8 mouse cellular contexts compared by ENCODE assay signal in the genomic region with DNA sequence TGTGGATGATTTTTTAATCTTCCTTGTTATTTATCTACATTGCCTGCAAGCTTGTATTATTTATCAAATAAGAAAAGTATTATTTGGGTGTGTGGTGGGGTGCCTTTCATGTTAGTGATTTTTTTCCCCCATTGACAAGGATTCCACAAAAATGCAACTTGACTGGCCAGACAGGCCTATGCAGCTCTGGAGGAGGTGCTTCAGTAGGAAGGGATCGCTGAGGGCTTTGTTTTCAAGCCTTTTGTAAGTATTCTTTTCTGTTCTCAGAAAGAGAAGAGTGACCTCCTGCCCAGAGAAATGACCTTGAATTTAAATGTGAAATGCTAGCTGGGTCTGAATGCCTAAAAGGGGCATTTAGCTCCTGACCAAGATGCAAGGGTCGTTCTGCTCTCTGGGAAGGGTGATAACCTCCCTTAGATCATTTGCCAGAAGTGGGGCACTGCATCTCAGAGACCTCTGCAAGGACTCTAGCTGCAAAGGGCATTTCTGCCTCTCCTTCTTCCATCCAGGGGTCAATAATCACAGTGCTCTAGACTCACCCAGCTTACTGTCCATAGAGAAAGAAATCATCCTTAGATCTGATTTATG. TPM values are rescaled to one million over a fixed set of nuclear protein-coding genes. Genes with fewer than 3 reads are reported as not detected.
DNase-seq lines count a peak whose midpoint lies in the region; ATAC-seq lines count a peak whose summit lies in the region.
"Not testable (repeated sequence)": the region's sequence is repeated elsewhere in the genome, so short reads cannot be mapped to it uniquely, and the experiment has no call there.
"Had no signal": no experiment of that assay in that cellular context is flagged by ENCODE, and none has a peak within 500 bp of the region (broad histone marks: within the 10 kb centered on the region; RNA-seq: fewer than 3 reads in every experiment).

No protein-coding gene starts in this region.

- not testable (repeated sequence) for H3K27ac ChIP-seq in forebrain, embryonic 11.5 days (ENCODE audit: low read depth, low read length); forebrain, embryonic 12.5 days; hindbrain, embryonic 11.5 days (ENCODE audit: low read depth, low read length); hindbrain, embryonic 12.5 days; midbrain, embryonic 11.5 days (ENCODE audit: low read depth, low read length); midbrain, embryonic 12.5 days (replicated peaks); neural tube, embryonic 13.5 days (replicated peaks)

- WGBS in forebrain, embryonic 11.5 days, result no CpG with 5 or more reads among the region's 2 CpGs
- no CpG with 5 or more reads among the region's 2 CpGs for WGBS in forebrain, embryonic 12.5 days
- WGBS in hindbrain, embryonic 11.5 days, result no CpG with 5 or more reads among the region's 2 CpGs
- WGBS in hindbrain, embryonic 12.5 days, result no CpG with 5 or more reads among the region's 2 CpGs
- no CpG with 5 or more reads among the region's 2 CpGs for WGBS in midbrain, embryonic 11.5 days
- WGBS in midbrain, embryonic 12.5 days, result no CpG with 5 or more reads among the region's 2 CpGs
- WGBS in neural tube, embryonic 13.5 days, result no CpG with 5 or more reads among the region's 2 CpGs

- H3K36me3 ChIP-seq in forebrain, embryonic 11.5 days (ENCODE audit: control insufficient read depth, insufficient read depth, low read length); forebrain, embryonic 12.5 days (replicated peaks); hindbrain, embryonic 11.5 days (ENCODE audit: control insufficient read depth, insufficient read depth, low read length); hindbrain, embryonic 12.5 days; midbrain, embryonic 11.5 days (ENCODE audit: control insufficient read depth, insufficient read depth, low read length); midbrain, embryonic 12.5 days; neural tube, embryonic 13.5 days: not testable (repeated sequence)

- ATAC-seq in forebrain, embryonic 11.5 days (replicated peaks; ENCODE audit: low FRiP score), result peak; percentile 50
- 0 out of 2 replicates have a peak, but pooled peaks have one; percentile 14 for ATAC-seq in forebrain, embryonic 12.5 days (ENCODE audit: low FRiP score)
- peak; percentile 55; the same call in 1 of the 2 replicates for ATAC-seq in hindbrain, embryonic 11.5 days (ENCODE audit: low FRiP score)
- peak; percentile 29; the same call in 1 of the 2 replicates for ATAC-seq in hindbrain, embryonic 12.5 days (ENCODE audit: low FRiP score)
- ATAC-seq in midbrain, embryonic 11.5 days (ENCODE audit: low FRiP score), result peak; percentile 81
- peak; percentile 47; the same call in 1 of the 2 replicates for ATAC-seq in midbrain, embryonic 12.5 days (ENCODE audit: low FRiP score, low read depth)
- ATAC-seq in neural tube, embryonic 13.5 days (ENCODE audit: low read depth), result 0 out of 2 replicates have a peak, but pooled peaks have one; percentile 5

- H3K27me3 ChIP-seq in forebrain, embryonic 11.5 days (ENCODE audit: control insufficient read depth, insufficient read depth, low read length); forebrain, embryonic 12.5 days; hindbrain, embryonic 11.5 days (ENCODE audit: control insufficient read depth, insufficient read depth, low read length); hindbrain, embryonic 12.5 days; midbrain, embryonic 11.5 days (ENCODE audit: control insufficient read depth, insufficient read depth, low read length); midbrain, embryonic 12.5 days; neural tube, embryonic 13.5 days: not testable (repeated sequence)

- not testable (repeated sequence) for H3K9me3 ChIP-seq in forebrain, embryonic 11.5 days (ENCODE audit: control insufficient read depth, low read length); forebrain, embryonic 12.5 days; hindbrain, embryonic 11.5 days (ENCODE audit: control insufficient read depth, low read length); hindbrain, embryonic 12.5 days (replicated peaks); midbrain, embryonic 11.5 days (ENCODE audit: control insufficient read depth, low read length); midbrain, embryonic 12.5 days; neural tube, embryonic 13.5 days

- not testable (repeated sequence) for H3K4me2 ChIP-seq in forebrain, embryonic 11.5 days (ENCODE audit: low read depth, low read length, severe bottlenecking); forebrain, embryonic 12.5 days; hindbrain, embryonic 11.5 days (replicated peaks; ENCODE audit: low read depth, low read length); hindbrain, embryonic 12.5 days (replicated peaks); midbrain, embryonic 11.5 days; midbrain, embryonic 12.5 days (replicated peaks); neural tube, embryonic 13.5 days

- not testable (repeated sequence) for DNase-seq in forebrain, embryonic 11.5 days (ENCODE audit: low spot score); hindbrain, embryonic 11.5 days (ENCODE audit: low spot score); midbrain, embryonic 11.5 days (ENCODE audit: low spot score, missing footprints)

- H3K4me3 ChIP-seq in forebrain, embryonic 11.5 days (ENCODE audit: low read depth, low read length); forebrain, embryonic 12.5 days (replicated peaks); hindbrain, embryonic 11.5 days (ENCODE audit: low read depth, low read length); hindbrain, embryonic 12.5 days; midbrain, embryonic 11.5 days (ENCODE audit: low read depth, low read length); midbrain, embryonic 12.5 days; neural tube, embryonic 13.5 days: not testable (repeated sequence)

- not testable (repeated sequence) for H3K4me1 ChIP-seq in forebrain, embryonic 11.5 days (replicated peaks; ENCODE audit: control insufficient read depth, insufficient read depth, low read length); forebrain, embryonic 12.5 days; hindbrain, embryonic 11.5 days (replicated peaks; ENCODE audit: control insufficient read depth, insufficient read depth, low read length); hindbrain, embryonic 12.5 days; midbrain, embryonic 11.5 days (ENCODE audit: control insufficient read depth, insufficient read depth, low read length); midbrain, embryonic 12.5 days; neural tube, embryonic 13.5 days (replicated peaks)

- not testable (repeated sequence) for H3K9ac ChIP-seq in forebrain, embryonic 11.5 days (ENCODE audit: low read length); forebrain, embryonic 12.5 days; hindbrain, embryonic 11.5 days (ENCODE audit: low read depth, low read length); hindbrain, embryonic 12.5 days; midbrain, embryonic 11.5 days (ENCODE audit: low read length); midbrain, embryonic 12.5 days (replicated peaks); neural tube, embryonic 13.5 days

RNA-seq across cellular contexts. Expression of a gene that starts 50.2 kb away (rescaled TPM):
- polyA plus RNA-seq in forebrain, embryonic 11.5 days (2014; fragmentation: Nextera tagmentation; extraction: Ambion mirVana), result 13.5 and 16.6 TPM in 2 replicates
- polyA plus RNA-seq in forebrain, embryonic 12.5 days (2016; fragmentation: Nextera tagmentation; extraction: Ambion mirVana), result 24.5 and 28.3 TPM in 2 replicates
- 17.2 and 23.5 TPM in 2 replicates for polyA plus RNA-seq in hindbrain, embryonic 11.5 days (2014; fragmentation: Nextera tagmentation; extraction: Ambion mirVana)
- 21.3 and 24.1 TPM in 2 replicates for polyA plus RNA-seq in hindbrain, embryonic 12.5 days (2016; fragmentation: Nextera tagmentation; extraction: Ambion mirVana)
- polyA plus RNA-seq in midbrain, embryonic 11.5 days (2014; fragmentation: Nextera tagmentation; extraction: Ambion mirVana), result 20.4 and 23.1 TPM in 2 replicates
- 17.8 and 20.3 TPM in 2 replicates for polyA plus RNA-seq in midbrain, embryonic 12.5 days (2016; fragmentation: Nextera tagmentation; extraction: Ambion mirVana)
- 18.3 and 18.6 TPM in 2 replicates for polyA plus RNA-seq in neural tube, embryonic 13.5 days (2015; fragmentation: Nextera tagmentation; extraction: Ambion mirVana)
- polyA plus RNA-seq: C2C12 had no signal

Comparison
In these comparisons a context has a peak if more than half of its experiments do, and no peak if none do; other contexts are left out.
1. ATAC-seq: peak in every context shown above with its lines; median percentile 81 in midbrain, embryonic 11.5 days; 55 in hindbrain, embryonic 11.5 days; 50 in forebrain, embryonic 11.5 days; 47 in midbrain, embryonic 12.5 days; 29 in hindbrain, embryonic 12.5 days; 14 in forebrain, embryonic 12.5 days; 5 in neural tube, embryonic 13.5 days.